Mouse (Mus musculus) small intestine, adult 2 months (tissue): Measurements from ENCODE around the gene Rnf214. TPM values are rescaled to one million over a fixed set of nuclear protein-coding genes. Genes with fewer than 3 reads are reported as not detected.
A peak's percentile ranks its signal among the peaks of the same experiment; 100 is the strongest.

Source experiments
- H3K27ac ChIP-seq: fragments of 200-500 bp; 2 replicates; pipeline ENCODE4 v1.5.1; 2012; ENCODE audit warnings: low read depth, low read length, control low read depth, inconsistent platforms; ENCODE audit not compliant: insufficient read depth
- H3K27me3 ChIP-seq: fragments of 200-500 bp; 2 replicates; pipeline ENCODE4 v1.6.1; 2012; ENCODE audit warnings: mild to moderate bottlenecking, moderate library complexity, low read length, inconsistent platforms; ENCODE audit not compliant: control insufficient read depth, insufficient read depth
- H3K36me3 ChIP-seq: fragments of 200-500 bp; 2 replicates; pipeline ENCODE4 v1.6.1; 2012; ENCODE audit warnings: mild to moderate bottlenecking, low read length, control low read depth, inconsistent platforms; ENCODE audit not compliant: control insufficient read depth, insufficient read depth
- H3K4me1 ChIP-seq: fragments of 200-500 bp; 2 replicates; pipeline ENCODE4 v1.6.1; 2012; ENCODE audit warnings: low read length, inconsistent platforms, mixed read lengths; ENCODE audit not compliant: control insufficient read depth, insufficient read depth, insufficient read length
- H3K4me3 ChIP-seq: fragments of 200-500 bp; 2 replicates; pipeline ENCODE4 v1.5.1; 2012; ENCODE audit warnings: low read depth, mild to moderate bottlenecking, control low read depth, inconsistent platforms, low read length, moderate library complexity
- CTCF ChIP-seq: fragments of 200-500 bp; IDR thresholded peaks from 2 replicates; pipeline ENCODE4 v1.5.1; 2012; ENCODE audit warnings: low read depth, mild to moderate bottlenecking, control low read depth, inconsistent platforms, low read length, moderate library complexity, mixed read lengths; ENCODE audit not compliant: insufficient replicate concordance, insufficient read length; ENCODE audit errors: extremely low read depth
- POLR2A ChIP-seq: fragments of 200-500 bp; IDR thresholded peaks from 2 replicates; pipeline ENCODE4 v1.6.1; 2012; ENCODE audit warnings: low read depth, mild to moderate bottlenecking, control low read depth, inconsistent platforms, low read length, moderate library complexity
- WGBS: fragments of 180-500 bp; shearing (Covaris S2); methylation state at CpG from one replicate; pipeline ENCODE4 v1.1.7; 2018; 5-methylcytosine and 5-hydroxymethylcytosine counted together
- polyA plus RNA-seq: library from polyadenylated mRNA; depleted of rRNA; stranded (reverse); fragments of >200 nt; gene quantifications from 2 replicates; pipeline ENCODE4 v1.2.3, GENCODE M21; 2012

The Rnf214 gene
- polyA plus RNA-seq, 1 experiment: 11.4 TPM

DNA sequence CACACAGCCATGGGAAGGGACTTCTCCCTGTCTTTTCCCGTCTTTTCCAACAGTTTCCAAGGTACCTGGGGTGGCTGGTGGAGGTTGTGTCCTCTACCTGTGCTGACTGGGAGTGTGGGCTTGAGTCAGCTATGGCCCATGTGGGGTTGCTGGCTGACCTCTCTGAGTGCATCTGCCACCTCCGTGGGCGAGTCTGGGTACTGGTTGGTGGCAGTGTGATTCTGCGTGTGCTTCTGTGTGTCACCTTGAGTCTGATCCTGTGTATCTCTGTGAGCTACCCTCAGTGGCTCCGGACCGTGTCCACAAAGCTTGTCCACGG is 66.8 kb downstream of the Rnf214 start:
- peak overlapping the region; percentile 7; the same call in 1 of the 2 replicates for H3K4me3 ChIP-seq
- WGBS: 65% methylated on average over 7 of the region's 7 CpGs

DNA sequence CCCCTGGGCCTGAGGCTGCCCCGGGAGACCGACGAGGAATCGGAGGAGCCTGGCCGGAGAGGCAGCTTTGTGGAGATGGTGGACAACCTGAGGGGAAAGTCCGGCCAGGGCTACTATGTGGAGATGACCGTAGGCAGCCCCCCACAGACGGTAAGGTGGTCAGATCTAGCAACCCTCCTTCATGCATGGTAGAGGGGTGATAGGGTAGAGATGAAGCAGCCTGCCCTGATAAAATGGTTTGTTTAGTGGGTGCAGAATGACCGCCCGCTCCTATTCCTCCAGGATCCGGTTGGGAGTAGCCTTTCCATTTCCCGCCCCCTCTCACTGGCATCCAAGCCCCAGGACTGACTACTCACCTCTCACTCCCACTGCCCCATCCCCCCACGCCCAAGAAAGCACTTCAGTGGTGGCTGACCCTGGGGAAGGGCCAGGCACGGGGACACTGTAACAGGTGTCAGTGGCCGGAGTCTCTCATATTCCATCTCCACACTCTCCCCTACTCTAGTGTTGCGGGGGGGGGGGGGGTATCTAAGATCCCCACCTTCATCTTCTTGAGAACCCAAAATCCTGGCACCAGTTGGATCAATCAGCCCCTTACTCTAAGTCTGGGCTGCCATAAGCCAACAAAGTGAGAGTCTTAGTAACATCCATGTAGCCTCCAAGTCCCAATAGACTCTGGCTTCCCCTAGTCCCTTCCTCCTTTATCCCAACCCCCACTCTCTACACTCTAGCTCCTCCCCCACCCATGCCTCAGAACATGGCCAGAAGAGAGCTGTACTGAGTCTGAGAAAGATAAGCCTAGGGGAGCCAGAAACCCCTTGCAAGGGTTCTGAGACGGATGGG is 67.4 kb downstream of the Rnf214 start:
- 0 out of 2 replicates have a peak, but pooled peaks cover 2% of the 10 kb centered on the region for H3K4me1 ChIP-seq
- peak overlapping the region; percentile 73 for H3K4me3 ChIP-seq
- TF ChIP-seq POLR2A (no peak), CTCF (no peak)
- H3K36me3 ChIP-seq: no peaks in the 10 kb centered on the region
- 0 out of 2 replicates have a peak, but pooled peaks cover 3% of the 10 kb centered on the region for H3K27me3 ChIP-seq
- 13% methylated on average over 17 of the region's 17 CpGs for WGBS
- H3K27ac ChIP-seq: no peak overlapping the region

More for the DNA sequence above, 66.8 kb downstream of the Rnf214 start:
- 0 out of 2 replicates have a peak, but pooled peaks cover 2% of the 10 kb centered on the region for H3K4me1 ChIP-seq
- no peaks in the 10 kb centered on the region for H3K36me3 ChIP-seq
- no peak overlapping the region for H3K27ac ChIP-seq
- TF ChIP-seq POLR2A: no peak
- TF ChIP-seq CTCF: no peak
- 0 out of 2 replicates have a peak, but pooled peaks cover 3% of the 10 kb centered on the region for H3K27me3 ChIP-seq

DNA sequence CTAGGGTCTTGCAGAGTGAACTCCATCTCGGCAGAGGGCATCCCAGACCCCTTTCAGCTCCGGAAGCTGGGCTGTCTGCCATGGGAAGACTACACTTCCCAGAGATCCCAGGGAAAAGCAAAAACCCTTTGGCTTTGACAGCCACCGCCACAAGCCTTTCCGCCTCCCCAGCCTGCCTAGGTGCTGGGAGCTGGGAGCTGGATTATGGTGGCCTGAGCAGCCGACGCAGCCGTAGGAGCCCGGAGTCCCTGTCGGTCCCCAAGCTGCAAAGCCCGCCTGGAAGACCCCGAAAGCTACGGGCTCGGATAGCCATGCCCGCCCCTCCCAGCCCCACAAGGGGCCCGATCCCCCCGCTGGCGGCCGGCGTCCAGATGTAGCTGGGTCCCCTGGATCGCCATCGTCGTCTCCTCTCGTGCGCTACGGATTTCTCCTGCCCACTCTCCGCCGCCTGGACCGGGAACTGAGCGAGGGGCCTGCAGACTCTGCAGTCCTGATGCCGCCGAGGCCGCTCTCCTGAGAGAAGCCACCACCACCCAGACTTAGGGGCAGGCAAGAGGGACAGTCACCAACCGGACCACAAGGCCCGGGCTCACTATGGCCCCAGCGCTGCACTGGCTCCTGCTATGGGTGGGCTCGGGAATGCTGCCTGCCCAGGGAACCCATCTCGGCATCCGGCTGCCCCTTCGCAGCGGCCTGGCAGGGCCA is 68.1 kb downstream of the Rnf214 start, which contains the start of gene Bace1:
Bace1 (plus strand) TSS at position 147 of the 705 bp plus-strand sequence.
- 2% methylated on average over 39 of the region's 40 CpGs for WGBS
- 0 out of 2 replicates have a peak, but pooled peaks cover 2% of the 10 kb centered on the region for H3K4me1 ChIP-seq
- 0 out of 2 replicates have a peak, but pooled peaks cover 3% of the 10 kb centered on the region for H3K27me3 ChIP-seq
- TF ChIP-seq CTCF (no peak), POLR2A (no peak)
- no peaks in the 10 kb centered on the region for H3K36me3 ChIP-seq
- peak within 1 kb of the TSS; percentile 73 for H3K4me3 ChIP-seq
- no peak within 1 kb of the TSS for H3K27ac ChIP-seq

DNA sequence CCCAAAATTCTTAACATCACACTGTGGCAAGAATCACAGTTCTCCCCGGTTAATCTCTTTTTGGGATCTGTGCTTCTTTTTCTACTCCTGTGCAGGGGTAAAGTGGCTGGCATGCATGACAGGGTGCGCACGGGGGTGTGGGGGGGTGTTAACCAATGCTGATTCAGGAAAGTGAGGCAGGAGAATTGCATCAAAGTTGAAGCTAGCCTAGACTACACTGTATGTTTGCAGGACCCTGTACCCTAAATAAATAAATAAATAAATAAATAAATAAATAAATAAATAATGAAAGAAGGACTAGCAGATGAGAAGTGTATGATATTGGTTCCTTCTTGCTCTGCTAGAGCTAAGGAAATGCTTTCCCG is 68.7 kb downstream of the Rnf214 start:
- H3K4me1 ChIP-seq: 0 out of 2 replicates have a peak, but pooled peaks cover 2% of the 10 kb centered on the region
- H3K27me3 ChIP-seq: 0 out of 2 replicates have a peak, but pooled peaks cover 3% of the 10 kb centered on the region
- H3K27ac ChIP-seq: no peak overlapping the region
- TF ChIP-seq POLR2A (no peak), CTCF (no peak)
- H3K36me3 ChIP-seq: no peaks in the 10 kb centered on the region
- WGBS: 32% methylated on average over 4 of the region's 4 CpGs
- H3K4me3 ChIP-seq: peak overlapping the region; percentile 73

DNA sequence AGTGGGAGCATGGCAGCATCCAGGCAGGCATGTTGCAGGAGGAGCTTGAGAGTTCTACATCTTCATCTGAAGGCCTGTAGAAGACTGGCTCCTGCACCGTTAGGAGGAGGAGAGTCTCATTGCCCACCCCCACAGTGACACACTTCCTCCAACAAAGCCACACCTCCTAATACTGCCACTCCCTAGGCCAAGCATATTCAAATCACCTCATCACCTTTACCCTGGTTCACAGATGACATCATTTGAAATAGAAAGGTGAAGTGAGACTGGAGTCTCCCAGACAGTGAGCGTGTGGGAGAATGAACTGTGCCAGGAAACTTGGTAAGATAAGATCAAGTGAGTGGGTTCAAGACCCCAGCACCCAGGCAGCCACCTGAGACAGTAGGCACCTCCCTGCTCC is 73.2 kb downstream of the Rnf214 start:
- 0 out of 2 replicates have a peak, but pooled peaks cover 2% of the 10 kb centered on the region for H3K4me1 ChIP-seq
- no peak overlapping the region for H3K4me3 ChIP-seq
- WGBS: 61% methylated on average over 2 of the region's 2 CpGs
- H3K36me3 ChIP-seq: no peaks in the 10 kb centered on the region
- H3K27ac ChIP-seq: no peak overlapping the region
- H3K27me3 ChIP-seq: no peaks in the 10 kb centered on the region
- TF ChIP-seq CTCF: no peak
- TF ChIP-seq POLR2A: no peak

DNA sequence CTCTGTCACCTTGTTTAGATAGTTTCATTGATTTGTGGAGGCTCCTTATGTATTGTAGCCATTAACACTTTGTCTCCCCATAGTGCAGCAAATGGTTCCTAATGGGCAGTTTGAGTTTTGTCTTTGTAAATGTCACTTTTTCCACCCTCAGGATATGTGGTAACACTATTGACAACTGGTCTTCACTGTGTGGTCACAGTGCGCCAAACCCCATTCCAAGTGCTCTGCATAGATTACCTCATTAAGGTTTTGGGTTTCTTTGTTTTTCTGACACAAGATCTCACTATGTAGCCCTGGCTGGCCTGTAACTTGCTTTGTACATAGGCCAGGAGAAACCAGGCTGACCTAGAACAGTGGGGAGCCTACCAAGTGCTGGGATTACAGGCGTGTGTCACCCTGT is 73.8 kb downstream of the Rnf214 start:
- TF ChIP-seq CTCF (no peak), POLR2A (no peak)
- no peak overlapping the region for H3K4me3 ChIP-seq
- no peaks in the 10 kb centered on the region for H3K36me3 ChIP-seq
- no peaks in the 10 kb centered on the region for H3K27me3 ChIP-seq
- no peak overlapping the region for H3K27ac ChIP-seq
- 97% methylated on average over 2 of the region's 2 CpGs for WGBS
- no peaks in the 10 kb centered on the region for H3K4me1 ChIP-seq

DNA sequence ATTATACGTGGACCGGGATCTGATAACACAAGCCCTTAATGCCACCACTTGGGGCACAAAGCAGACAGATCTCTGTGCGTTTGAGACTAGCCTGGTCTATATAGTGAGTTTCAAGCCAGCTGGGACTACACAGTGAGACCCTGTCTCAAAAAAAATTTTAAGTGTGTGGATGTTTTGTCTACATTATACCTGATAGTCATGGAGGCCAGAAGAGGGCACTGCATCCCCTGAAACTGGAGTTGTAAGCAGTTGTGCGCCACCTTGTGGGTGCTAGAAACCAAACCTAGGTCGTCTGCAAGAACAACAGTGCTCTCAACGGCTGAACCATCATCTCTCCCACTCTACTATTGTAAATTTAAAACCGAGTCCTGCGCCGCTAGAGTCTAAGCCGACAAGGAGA is 77.6 kb downstream of the Rnf214 start:
- TF ChIP-seq POLR2A (no peak), CTCF (peak; percentile 97; the same call in 1 of the 2 replicates)
- Histone ChIP-seq H3K27ac (no peak overlapping the region), H3K4me3 (no peak overlapping the region), H3K36me3 (no peaks in the 10 kb centered on the region), H3K27me3 (no peaks in the 10 kb centered on the region), H3K4me1 (no peaks in the 10 kb centered on the region)
- 37% methylated on average over 10 of the region's 10 CpGs for WGBS
